Mouse (Mus musculus): Measurements from ENCODE around the gene Sp9. TPM values are rescaled to one million over a fixed set of nuclear protein-coding genes. Genes with fewer than 3 reads are reported as not detected.

The Sp9 gene
- polyA plus RNA-seq, 1 experiment from 2014 or later = 1.9 TPM

DNA sequence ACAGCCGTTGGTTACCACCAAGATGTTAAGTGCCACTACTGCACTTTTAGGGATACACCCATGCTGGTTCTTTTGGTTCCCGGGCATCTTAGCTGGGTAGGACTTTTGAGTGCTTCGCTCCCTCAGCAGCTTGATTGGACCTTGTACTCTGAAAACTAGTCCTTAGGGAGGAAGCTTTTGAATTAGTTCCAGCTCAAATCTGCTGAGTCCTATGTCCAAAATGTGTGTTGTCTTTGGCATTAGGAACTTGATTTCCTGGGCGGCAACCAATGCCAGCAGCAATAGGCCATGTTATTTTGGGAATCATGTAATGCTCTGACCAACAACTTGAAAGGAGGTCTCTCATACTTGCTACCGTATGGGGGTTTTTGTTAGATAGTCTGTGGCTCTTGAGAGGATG lies 54.1 kb downstream of the Sp9 start:
- Histone ChIP-seq H3K27me3 (no peaks in the 10 kb centered on the region), H3K4me3 (no peak overlapping the region), H3K27ac (no peak overlapping the region), H3K9me3 (no peaks in the 10 kb centered on the region), H3K4me2 (no peak overlapping the region), H3K36me3 (no peaks in the 10 kb centered on the region), H3K9ac (no peak overlapping the region), H3K4me1 (no peaks in the 10 kb centered on the region)
- ATAC-seq (ENCODE audit: insufficient number of reproducible peaks, low FRiP score, low TSS enrichment, low read depth) = no peak
- 79% methylated on average over 5 of the region's 5 CpGs for WGBS

Other genes with a start within 250 kb of the Sp9 start
- gene Ola1, start 53.0 kb upstream of the Sp9 start, polyA plus RNA-seq (2015; fragmentation: Nextera tagmentation; extraction: Ambion mirVana) = 94.3 and 97.5 TPM in 2 replicates
- 13.9 and 14.2 TPM in 2 replicates for gene Scrn3, start 40.7 kb downstream of the Sp9 start, polyA plus RNA-seq (2015; fragmentation: Nextera tagmentation; extraction: Ambion mirVana)
- 23.0 and 26.8 TPM in 2 replicates for gene Cir1, start 40.8 kb downstream of the Sp9 start, polyA plus RNA-seq (2015; fragmentation: Nextera tagmentation; extraction: Ambion mirVana)
- gene Gpr155, start 114.6 kb downstream of the Sp9 start, polyA plus RNA-seq (2015; fragmentation: Nextera tagmentation; extraction: Ambion mirVana) = 5.9 and 6.9 TPM in 2 replicates